Mouse (Mus musculus) heart, embryonic 13.5 days (tissue): ENCODE results near the gene Tmprss4. TPM values are rescaled to one million over a fixed set of nuclear protein-coding genes. Genes with fewer than 3 reads are reported as not detected.

Source experiments
- ATAC-seq: fragments of 200-750 bp; cut with Nextera tagmentation; 2 replicates; pipeline ENCODE4 v1.8.0; 2017; ENCODE audit warnings: moderate TSS enrichment; ENCODE audit not compliant: insufficient number of reproducible peaks, low FRiP score, low TSS enrichment; ENCODE audit errors: extremely low read depth
- H3K27ac ChIP-seq: fragments of 300-500 bp; sonication (generic); replicated peaks from 2 replicates; pipeline ENCODE4 v1.5.1; 2015; ENCODE audit warnings: moderate library complexity, mild to moderate bottlenecking, inconsistent platforms
- H3K27me3 ChIP-seq: fragments of 300-500 bp; sonication (generic); replicated peaks from 2 replicates; pipeline ENCODE4 v1.6.1; 2015; ENCODE audit warnings: mild to moderate bottlenecking, inconsistent platforms
- H3K36me3 ChIP-seq: fragments of 300-500 bp; sonication (generic); 2 replicates; pipeline ENCODE4 v1.6.1; 2015; ENCODE audit warnings: mild to moderate bottlenecking, inconsistent platforms
- H3K4me1 ChIP-seq: fragments of 300-500 bp; sonication (generic); 2 replicates; pipeline ENCODE4 v1.6.1; 2015; ENCODE audit warnings: inconsistent platforms
- H3K4me2 ChIP-seq: fragments of 300-500 bp; sonication (generic); 2 replicates; pipeline ENCODE4 v1.6.1; 2015; ENCODE audit warnings: inconsistent platforms, mild to moderate bottlenecking, moderate library complexity
- H3K4me3 ChIP-seq: fragments of 300-500 bp; sonication (generic); 2 replicates; pipeline ENCODE4 v1.5.1; 2015; ENCODE audit warnings: moderate library complexity, mild to moderate bottlenecking, inconsistent platforms
- H3K9ac ChIP-seq: fragments of 300-500 bp; sonication (generic); 2 replicates; pipeline ENCODE4 v1.6.1; 2015; ENCODE audit warnings: inconsistent platforms, mild to moderate bottlenecking, moderate library complexity
- H3K9me3 ChIP-seq: fragments of 300-500 bp; sonication (generic); 2 replicates; pipeline ENCODE4 v1.6.1; 2016; ENCODE audit warnings: inconsistent platforms
- WGBS: fragments of 180-500 bp; shearing (Covaris S2); methylation state at CpG from one replicate; pipeline ENCODE4 v1.1.7; 2015; ENCODE audit warnings: mixed read lengths; 5-methylcytosine and 5-hydroxymethylcytosine counted together
- polyA plus RNA-seq: library from polyadenylated mRNA; unstranded; fragments of >200 nt; fragmentation: Nextera tagmentation; extraction: Ambion mirVana; gene quantifications from 2 replicates; pipeline ENCODE4 v1.2.1, GENCODE M21; 2015

The Tmprss4 gene
- polyA plus RNA-seq, 1 experiment from 2014 or later = 0.19 TPM

DNA sequence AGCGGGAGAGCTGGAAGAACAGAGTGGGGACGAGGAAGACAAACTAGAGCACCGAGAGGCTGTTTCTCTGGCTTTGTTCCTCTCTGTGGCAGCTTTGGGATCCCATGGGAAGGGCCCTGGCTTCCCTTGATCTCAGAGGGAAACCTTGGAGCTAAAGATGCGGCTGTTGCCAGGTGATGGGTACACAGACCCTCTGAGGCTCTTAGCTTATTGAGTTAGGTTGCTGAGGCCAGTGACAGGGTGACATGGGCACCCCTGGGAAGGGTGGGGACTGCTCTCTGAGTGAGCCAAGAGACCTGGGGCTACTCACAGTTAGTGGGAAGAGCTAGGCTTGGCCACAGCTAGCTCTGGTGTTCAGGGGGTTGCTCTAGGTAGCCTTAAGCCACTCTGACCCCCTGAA, 8.4 kb downstream of the Tmprss4 start:
- no peak overlapping the region for H3K9ac ChIP-seq
- no peak overlapping the region for H3K4me3 ChIP-seq
- H3K4me1 ChIP-seq = no peaks in the 10 kb centered on the region
- H3K9me3 ChIP-seq = no peaks in the 10 kb centered on the region
- H3K36me3 ChIP-seq = no peaks in the 10 kb centered on the region
- WGBS = 60% methylated on average over 4 of the region's 4 CpGs
- H3K27ac ChIP-seq = no peak overlapping the region
- H3K27me3 ChIP-seq = peaks cover 30% of the 10 kb centered on the region
- no peak for ATAC-seq
- no peak overlapping the region for H3K4me2 ChIP-seq

DNA sequence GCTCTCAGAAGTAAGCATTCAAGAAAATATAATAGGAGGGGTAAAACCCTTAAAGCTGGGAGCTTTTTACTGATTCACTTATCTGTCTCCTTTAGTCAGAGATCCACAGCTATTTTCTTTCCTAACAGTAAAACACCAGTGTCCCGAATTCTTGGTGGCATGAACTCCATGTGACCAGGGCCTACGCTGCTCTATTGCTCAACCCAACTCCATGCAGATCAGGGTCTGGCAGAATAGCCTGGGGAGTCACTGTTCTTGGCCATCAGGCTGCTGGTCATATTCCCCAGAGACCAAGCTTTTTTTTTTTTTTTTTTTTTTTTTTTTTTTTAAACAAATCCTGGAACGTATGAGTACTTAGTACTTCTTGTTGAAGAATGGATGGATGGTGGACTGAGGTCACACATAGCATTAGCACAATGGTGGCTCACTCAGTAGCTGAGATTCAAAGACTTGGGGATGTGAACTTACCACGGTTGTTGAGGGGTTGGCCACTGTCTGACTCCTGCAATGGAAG, 14.2 kb downstream of the Tmprss4 start:
- H3K36me3 ChIP-seq = no peaks in the 10 kb centered on the region
- ATAC-seq = no peak
- H3K27me3 ChIP-seq = peaks cover 26% of the 10 kb centered on the region
- no peak overlapping the region for H3K9ac ChIP-seq
- H3K4me3 ChIP-seq = no peak overlapping the region
- 63% methylated on average over 4 of the region's 4 CpGs for WGBS
- H3K4me1 ChIP-seq = no peaks in the 10 kb centered on the region
- H3K9me3 ChIP-seq = no peaks in the 10 kb centered on the region
- no peak overlapping the region for H3K4me2 ChIP-seq
- no peak overlapping the region for H3K27ac ChIP-seq

DNA sequence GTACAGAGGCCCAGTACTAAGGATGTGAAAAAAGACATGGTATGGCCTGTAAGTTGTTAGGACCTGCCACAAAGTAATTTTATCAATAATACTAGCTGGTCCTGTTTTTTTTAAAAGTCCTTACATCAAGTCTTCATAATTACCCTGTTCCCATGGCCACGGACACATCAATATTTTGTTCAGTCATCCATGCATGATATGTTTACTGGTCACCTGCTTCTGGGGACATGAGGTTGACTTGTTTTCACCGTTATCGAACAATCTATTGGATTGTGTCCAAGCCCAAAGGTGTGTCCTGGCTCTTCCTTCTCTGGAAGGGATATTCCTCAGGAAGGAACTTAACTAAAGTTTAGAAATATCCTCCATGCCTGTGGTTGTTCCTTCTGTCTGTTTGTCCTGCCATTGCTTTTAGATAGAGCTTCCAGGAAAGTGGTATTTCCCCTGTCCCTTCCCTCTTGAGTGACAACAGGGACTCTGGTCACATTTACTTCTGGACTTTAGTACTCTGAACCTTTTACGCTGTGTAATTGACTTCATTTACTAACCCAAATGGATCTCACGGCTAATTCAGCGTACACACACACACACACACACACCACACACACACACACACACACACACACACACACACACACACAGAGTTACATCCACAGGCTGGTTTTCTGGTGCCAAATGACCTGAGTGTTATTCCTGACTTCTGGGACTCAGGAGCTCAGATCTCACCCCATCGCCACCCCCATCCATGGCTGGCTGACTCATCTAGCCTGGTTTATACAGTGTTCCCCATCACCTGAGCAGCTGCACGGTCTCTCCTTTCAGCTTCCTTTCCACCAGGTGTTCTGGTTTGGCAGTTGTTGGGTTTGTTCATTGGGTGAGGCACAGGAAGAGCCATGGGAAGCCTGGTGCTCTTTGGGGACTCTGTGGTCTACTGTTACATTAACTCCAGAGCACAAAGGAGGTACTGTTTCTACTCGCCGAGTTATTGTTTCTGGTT, 15.0 kb downstream of the Tmprss4 start:
- no peak for ATAC-seq
- Histone ChIP-seq H3K9me3 (no peaks in the 10 kb centered on the region), H3K4me1 (no peaks in the 10 kb centered on the region), H3K36me3 (no peaks in the 10 kb centered on the region), H3K4me3 (no peak overlapping the region), H3K4me2 (no peak overlapping the region), H3K27ac (no peak overlapping the region), H3K27me3 (peaks cover 20% of the 10 kb centered on the region), H3K9ac (no peak overlapping the region)
- WGBS = 82% methylated on average over 10 of the region's 10 CpGs

- Histone ChIP-seq H3K4me3 (no peak overlapping the region), H3K36me3 (no peaks in the 10 kb centered on the region), H3K27ac (no peak overlapping the region), H3K4me2 (no peak overlapping the region), H3K4me1 (no peaks in the 10 kb centered on the region), H3K27me3 (0 out of 2 replicates have a peak, but pooled peaks cover 6% of the 10 kb centered on the region), H3K9ac (no peak overlapping the region), H3K9me3 (no peaks in the 10 kb centered on the region)
- WGBS = 66% methylated on average over 4 of the region's 4 CpGs
- no peak for ATAC-seq
Observed at GRCm38 (mm10) chr9:45185250-45185649, 18.6 kb downstream of the Tmprss4 start.

DNA sequence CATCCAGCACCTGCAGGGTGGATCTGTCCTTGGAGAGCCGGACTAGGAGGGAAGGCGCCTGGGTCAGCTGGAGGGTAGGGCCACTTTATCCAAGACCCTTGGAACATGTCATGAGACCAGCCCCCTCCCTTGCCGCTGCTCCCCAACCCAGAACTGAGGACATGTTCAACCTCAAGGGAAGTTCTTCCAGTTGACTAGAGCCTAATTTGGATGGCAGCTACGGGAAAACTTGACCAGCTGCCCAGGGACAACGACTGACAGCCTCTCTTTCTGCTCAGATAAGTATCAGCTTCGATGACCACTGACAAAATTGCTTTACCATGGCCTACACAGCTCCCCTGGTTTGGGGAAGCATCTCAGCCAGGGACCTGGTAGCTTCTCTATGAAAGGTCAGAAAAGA, 20.6 kb downstream of the Tmprss4 start:
- H3K27me3 ChIP-seq = peaks cover 6% of the 10 kb centered on the region; the same call in 1 of the 2 replicates

GRCm38 (mm10) chr9:45182521-45182920, 21.4 kb downstream of the Tmprss4 start:
- Histone ChIP-seq H3K27ac (no peak overlapping the region), H3K9ac (no peak overlapping the region), H3K36me3 (no peaks in the 10 kb centered on the region), H3K4me2 (no peak overlapping the region), H3K4me3 (no peak overlapping the region), H3K4me1 (no peaks in the 10 kb centered on the region), H3K9me3 (no peaks in the 10 kb centered on the region), H3K27me3 (peaks cover 6% of the 10 kb centered on the region; the same call in 1 of the 2 replicates)
- no peak for ATAC-seq
- WGBS = 47% methylated on average over 3 of the region's 3 CpGs

More for the DNA sequence above, 20.6 kb downstream of the Tmprss4 start:
- no peaks in the 10 kb centered on the region for H3K9me3 ChIP-seq
- no peak overlapping the region for H3K9ac ChIP-seq
- no peak overlapping the region for H3K4me3 ChIP-seq
- no peaks in the 10 kb centered on the region for H3K36me3 ChIP-seq
- WGBS = 72% methylated on average over 6 of the region's 6 CpGs
- no peak for ATAC-seq
- H3K4me1 ChIP-seq = no peaks in the 10 kb centered on the region
- H3K27ac ChIP-seq = no peak overlapping the region
- no peak overlapping the region for H3K4me2 ChIP-seq

DNA sequence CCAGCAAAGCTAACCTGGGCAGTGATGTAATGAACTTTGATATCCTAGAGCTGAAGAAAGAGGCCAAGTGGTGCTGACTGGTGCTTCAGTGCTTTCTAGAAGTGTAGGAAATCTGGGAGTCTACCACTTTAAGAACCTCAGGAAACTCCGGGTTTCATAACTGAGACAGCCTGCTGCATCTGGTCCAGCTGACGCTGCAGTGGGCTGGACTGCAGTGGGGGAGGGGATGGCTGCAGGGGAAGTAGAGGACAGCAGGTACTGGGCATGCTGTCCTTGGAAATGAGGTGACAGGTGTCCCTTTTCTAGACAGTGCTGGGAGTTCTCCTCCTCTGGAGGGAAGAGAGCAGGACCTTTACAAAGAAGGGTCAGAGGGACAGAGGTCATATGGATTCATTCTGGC, 22.1 kb downstream of the Tmprss4 start, which contains the start of gene BC049352:
Gene BC049352 (plus strand): TSS at position 238 of the 400 bp plus-strand sequence.
- no peak within 1 kb of the TSS for H3K4me2 ChIP-seq
- H3K9me3 ChIP-seq = no peaks in the 10 kb centered on the region
- ATAC-seq = no peak
- no peak within 1 kb of the TSS for H3K27ac ChIP-seq
- H3K4me1 ChIP-seq = no peaks in the 10 kb centered on the region
- H3K9ac ChIP-seq = no peak within 1 kb of the TSS
- 10% methylated on average over 2 of the region's 2 CpGs for WGBS
- no peak within 1 kb of the TSS for H3K4me3 ChIP-seq
- H3K27me3 ChIP-seq = peaks cover 6% of the 10 kb centered on the region; the same call in 1 of the 2 replicates
- H3K36me3 ChIP-seq = no peaks in the 10 kb centered on the region

DNA sequence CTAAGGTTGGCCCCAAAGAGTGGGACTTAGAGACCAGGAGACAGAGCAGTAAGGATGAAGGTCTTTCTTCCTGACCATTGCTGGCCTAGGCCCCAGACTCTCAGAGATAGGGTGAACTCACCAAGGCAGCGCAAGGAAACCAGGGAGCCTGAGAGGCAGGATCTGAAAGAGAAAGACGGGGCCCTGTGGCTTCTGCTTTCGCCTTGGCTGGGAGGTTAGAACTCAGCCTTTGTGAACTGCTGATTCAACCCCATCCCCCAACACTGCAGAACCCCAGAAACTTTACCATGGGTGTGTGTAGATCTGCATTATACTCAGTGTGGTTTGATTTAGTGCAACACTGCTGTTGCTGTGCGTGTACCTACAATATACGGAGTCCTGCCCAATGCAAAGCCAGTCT, 24.6 kb downstream of the Tmprss4 start:
- H3K9ac ChIP-seq = no peak overlapping the region
- no peaks in the 10 kb centered on the region for H3K4me1 ChIP-seq
- H3K27me3 ChIP-seq = no peaks in the 10 kb centered on the region; the same call in 1 of the 2 replicates
- WGBS = 74% methylated on average over 5 of the region's 5 CpGs
- ATAC-seq = no peak
- H3K27ac ChIP-seq = no peak overlapping the region
- no peak overlapping the region for H3K4me2 ChIP-seq
- no peak overlapping the region for H3K4me3 ChIP-seq
- H3K36me3 ChIP-seq = no peaks in the 10 kb centered on the region
- H3K9me3 ChIP-seq = no peaks in the 10 kb centered on the region

GRCm38 (mm10) chr9:45173475-45173874, 30.4 kb downstream of the Tmprss4 start:
- no peak overlapping the region for H3K4me3 ChIP-seq
- peaks cover 4% of the 10 kb centered on the region; the same call in 1 of the 2 replicates for H3K9me3 ChIP-seq
- WGBS = 48% methylated on average over 3 of the region's 3 CpGs
- H3K4me2 ChIP-seq = no peak overlapping the region
- peaks cover 4% of the 10 kb centered on the region; the same call in 1 of the 2 replicates for H3K27me3 ChIP-seq
- no peak for ATAC-seq
- H3K4me1 ChIP-seq = no peaks in the 10 kb centered on the region
- no peak overlapping the region for H3K9ac ChIP-seq
- H3K27ac ChIP-seq = no peak overlapping the region
- no peaks in the 10 kb centered on the region for H3K36me3 ChIP-seq

GRCm38 (mm10) chr9:45171073-45171610, 32.8 kb downstream of the Tmprss4 start:
- no peak overlapping the region for H3K27ac ChIP-seq
- WGBS = 69% methylated on average over 1 of the region's 1 CpGs
- H3K4me2 ChIP-seq = no peak overlapping the region
- H3K27me3 ChIP-seq = peaks cover 4% of the 10 kb centered on the region; the same call in 1 of the 2 replicates
- H3K9ac ChIP-seq = no peak overlapping the region
- no peak overlapping the region for H3K4me3 ChIP-seq
- H3K36me3 ChIP-seq = no peaks in the 10 kb centered on the region
- no peaks in the 10 kb centered on the region for H3K4me1 ChIP-seq
- H3K9me3 ChIP-seq = peaks cover 4% of the 10 kb centered on the region; the same call in 1 of the 2 replicates
- ATAC-seq = no peak

- no peaks in the 10 kb centered on the region for H3K4me1 ChIP-seq
- H3K27me3 ChIP-seq = peaks cover 4% of the 10 kb centered on the region; the same call in 1 of the 2 replicates
- no peak overlapping the region for H3K4me2 ChIP-seq
- peaks cover 4% of the 10 kb centered on the region; the same call in 1 of the 2 replicates for H3K9me3 ChIP-seq
- no peak overlapping the region for H3K9ac ChIP-seq
- WGBS = 78% methylated on average over 5 of the region's 5 CpGs
- no peaks in the 10 kb centered on the region for H3K36me3 ChIP-seq
- H3K4me3 ChIP-seq = no peak overlapping the region
- ATAC-seq = no peak
- no peak overlapping the region for H3K27ac ChIP-seq
Observed at GRCm38 (mm10) chr9:45170150-45170549, 33.7 kb downstream of the Tmprss4 start.
